12 mouse cellular contexts compared by ENCODE assay signal in the genomic region with DNA sequence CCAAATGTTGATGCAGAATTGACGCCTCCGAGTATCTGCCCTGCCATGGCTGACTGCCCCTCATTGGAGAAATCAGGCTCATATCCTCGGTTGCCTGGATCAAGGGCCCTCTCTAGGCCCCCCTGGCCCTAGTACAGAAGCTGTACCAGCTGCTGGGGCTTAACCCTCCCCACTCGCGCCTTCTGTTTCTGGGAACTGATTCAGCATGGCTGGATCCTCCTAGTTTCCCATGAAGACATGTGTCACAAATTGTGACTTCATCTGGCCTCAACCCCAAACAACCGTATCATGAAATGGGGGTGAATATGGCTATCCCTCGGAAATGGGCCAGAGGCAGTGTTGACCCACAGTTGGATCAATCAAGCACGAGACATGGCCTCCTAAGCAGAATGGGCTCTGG.
"Had no signal": no experiment of that assay in that cellular context is flagged by ENCODE, and none has a peak within 500 bp of the region (broad histone marks: within the 10 kb centered on the region; RNA-seq: fewer than 3 reads in every experiment).

No protein-coding gene starts in this region.

- H3K9ac ChIP-seq: kidney, embryonic 15.5 days; liver, embryonic 14.5 days; midbrain, embryonic 13.5 days; neural tube, embryonic 12.5 days had no signal

- H3K36me3 ChIP-seq: kidney, embryonic 15.5 days; midbrain, embryonic 13.5 days; neural tube, embryonic 12.5 days had no signal

- H3K27me3 ChIP-seq: kidney, embryonic 15.5 days; midbrain, embryonic 13.5 days; neural tube, embryonic 12.5 days had no signal

- H3K4me3 ChIP-seq: kidney, embryonic 15.5 days; midbrain, embryonic 13.5 days; myocyte; neural tube, embryonic 12.5 days had no signal

- H3K9me3 ChIP-seq: kidney, embryonic 15.5 days; midbrain, embryonic 13.5 days; neural tube, embryonic 12.5 days had no signal

- ATAC-seq: intestine, embryonic 16.5 days; midbrain, embryonic 13.5 days had no signal

- H3K27ac ChIP-seq: kidney, embryonic 15.5 days; liver, embryonic 14.5 days; midbrain, embryonic 13.5 days; neural tube, embryonic 12.5 days; stomach, postnatal 0 days had no signal

- DNase-seq: kidney, adult 2 months; kidney, postnatal 14 days; layer of hippocampus, postnatal 36 days; lung, adult 18-20 months; right cerebral cortex, postnatal 14 days had no signal

- H3K4me2 ChIP-seq: kidney, embryonic 15.5 days; midbrain, embryonic 13.5 days; neural tube, embryonic 12.5 days had no signal
